Mouse (Mus musculus) spleen, postnatal 4 days (tissue): ENCODE results near the gene Atp8b3.

Experiments
- DNase-seq, 2 experiments: peaks; one replicate each; pipeline ENCODE4 v3.0.0; 2022; ENCODE audit warnings: low spot score in 2 of 2

The Atp8b3 gene

GRCm38 (mm10) chr10:80538710-80539394 is at the start of gene Atp8b3:
Gene Atp8b3, minus strand, starts transcription at chr10:80539124.
- peak; percentile 99 to 100 for DNase-seq

DNA sequence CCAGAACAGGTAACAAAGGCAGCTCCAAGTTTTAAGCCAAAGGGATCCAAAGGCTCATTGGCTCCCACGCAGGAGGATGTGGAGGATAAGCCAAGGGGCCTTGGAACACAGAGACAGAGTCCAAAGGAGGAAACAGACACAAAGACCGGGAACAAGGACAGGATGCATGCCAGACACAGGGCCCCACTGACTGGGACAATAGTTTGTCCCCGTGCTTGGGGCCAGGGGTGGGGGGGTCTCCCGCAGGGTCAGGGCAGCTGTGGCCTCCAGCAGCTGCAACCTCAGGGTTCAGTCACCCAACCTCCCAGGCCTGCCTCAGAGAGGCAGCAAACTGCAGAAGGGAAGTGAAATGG is 48.4 kb upstream of the Atp8b3 start:
- no peak for DNase-seq

- DNase-seq = peak in 1 of 2 experiments; percentile 65
Observed at GRCm38 (mm10) chr10:80586407-80587304, 47.7 kb upstream of the Atp8b3 start.

- DNase-seq = peak in 1 of 2 experiments; percentile 61
Observed at GRCm38 (mm10) chr10:80585581-80585980, 46.7 kb upstream of the Atp8b3 start.

GRCm38 (mm10) chr10:80584642-80585552 is 46.0 kb upstream of the Atp8b3 start:
- peak in 1 of 2 experiments; percentile 65 for DNase-seq

GRCm38 (mm10) chr10:80584045-80584488 is 45.1 kb upstream of the Atp8b3 start:
- peak; percentile 52 to 71 for DNase-seq

DNA sequence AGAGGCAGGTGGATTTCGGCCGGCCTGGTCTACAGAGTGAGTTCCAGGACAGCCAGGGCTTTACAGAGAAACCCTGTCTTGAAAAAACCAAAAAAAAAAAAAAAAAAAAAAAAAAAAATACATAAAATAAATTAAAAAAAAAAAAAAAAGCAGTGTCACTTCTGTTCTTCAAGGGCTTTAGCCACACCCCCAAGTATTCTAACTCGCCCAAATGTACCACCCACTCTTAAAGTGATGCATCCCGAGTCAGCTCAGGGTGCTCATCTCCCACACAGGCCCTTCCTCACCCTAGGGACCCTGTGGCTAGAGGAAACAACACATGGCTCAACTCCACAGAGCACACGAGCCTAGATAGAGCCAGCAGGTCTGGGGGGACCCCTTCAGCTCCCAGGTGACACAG is 44.1 kb upstream of the Atp8b3 start:
- no peak for DNase-seq

DNA sequence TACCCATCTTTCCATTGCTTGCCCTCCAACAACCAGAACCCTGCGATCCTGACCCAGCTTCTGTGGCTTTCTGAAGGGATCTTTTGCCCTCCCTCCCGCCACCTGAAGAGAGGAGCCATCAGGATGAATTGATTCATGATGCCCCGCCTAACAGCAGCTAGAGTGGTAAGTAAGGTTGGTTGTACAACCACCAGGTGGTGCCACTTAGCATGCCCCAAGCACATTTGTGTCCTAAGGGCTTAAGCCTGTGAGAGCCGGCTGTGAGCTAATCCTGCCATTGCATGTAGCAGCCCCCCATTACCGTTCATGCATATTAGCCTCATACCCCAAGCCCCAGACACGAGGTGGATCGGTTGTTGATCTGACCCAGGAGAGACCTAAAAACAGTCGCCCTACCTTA is 40.0 kb upstream of the Atp8b3 start:
- DNase-seq = peak; percentile 83 to 90

- DNase-seq = peak; percentile 91 to 96
Observed at GRCm38 (mm10) chr10:80578131-80578750, 39.3 kb upstream of the Atp8b3 start.

- peak; percentile 100 for DNase-seq
Observed at GRCm38 (mm10) chr10:80577195-80578130, 38.5 kb upstream of the Atp8b3 start, which contains the start of gene Klf16. Gene Klf16, minus strand, starts transcription at chr10:80577321.

DNA sequence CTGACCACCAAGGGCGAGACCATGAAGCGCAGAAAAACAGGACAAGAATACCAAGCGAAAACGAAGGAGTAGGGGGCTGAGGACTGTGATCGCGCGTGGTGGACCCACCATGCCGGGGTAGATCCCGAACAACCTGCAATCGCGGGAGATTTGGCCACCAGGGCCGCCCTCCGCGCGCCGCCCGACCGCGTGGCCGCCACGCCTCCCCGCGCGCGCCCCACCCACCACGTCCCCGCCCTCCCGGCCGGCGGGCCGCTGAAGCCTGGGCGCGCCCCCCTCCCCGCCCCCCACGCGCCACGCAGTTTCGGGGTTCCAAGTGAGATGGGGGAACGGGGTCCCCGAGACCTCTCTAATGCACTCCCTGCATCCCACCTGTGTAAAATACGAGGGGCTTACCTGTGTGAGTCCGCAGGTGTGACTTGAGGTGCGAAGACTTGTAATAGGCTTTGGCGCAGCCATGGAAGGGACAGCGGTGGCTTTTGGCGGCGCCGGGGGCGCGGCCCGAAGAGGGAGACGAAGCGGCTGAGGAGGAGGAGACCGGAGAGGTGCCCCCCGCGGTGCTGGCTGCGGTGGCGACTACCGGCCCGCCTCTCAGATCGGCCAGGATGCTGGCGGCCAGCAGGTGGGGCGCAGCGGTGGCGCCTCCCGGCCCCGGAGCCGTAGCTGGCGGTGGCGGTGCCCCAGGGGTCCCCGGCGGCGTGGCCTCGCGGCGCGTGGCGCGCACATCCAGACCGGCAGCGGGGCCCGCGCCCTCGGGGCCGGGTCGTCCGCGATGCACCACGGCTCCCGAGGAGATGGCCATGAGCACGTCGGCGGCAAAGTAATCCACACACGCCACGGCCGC is 37.6 kb upstream of the Atp8b3 start:
- DNase-seq = peak; percentile 79 to 90

DNA sequence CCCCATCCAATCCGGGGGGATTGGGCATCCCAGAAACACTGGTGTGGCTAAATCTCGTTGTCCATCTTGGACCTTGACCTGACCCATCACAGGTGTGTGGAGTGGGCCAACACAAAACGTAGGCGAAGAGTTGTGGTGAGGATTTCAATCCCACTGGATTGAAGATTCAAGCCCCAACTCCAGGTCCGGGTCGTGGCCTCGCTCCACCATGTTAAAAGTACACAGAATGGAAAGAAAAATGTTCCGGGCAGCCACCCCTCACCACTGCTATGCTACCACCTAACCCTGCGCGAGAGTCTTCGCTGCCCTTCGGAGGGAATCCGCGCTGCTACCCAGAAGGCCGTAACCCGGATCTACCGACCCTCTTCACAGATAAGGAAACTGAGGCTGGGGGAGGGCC is 37.0 kb upstream of the Atp8b3 start:
- peak in 1 of 2 experiments; percentile 70 for DNase-seq

GRCm38 (mm10) chr10:80574896-80575295 is 36.0 kb upstream of the Atp8b3 start:
- no peak for DNase-seq

DNA sequence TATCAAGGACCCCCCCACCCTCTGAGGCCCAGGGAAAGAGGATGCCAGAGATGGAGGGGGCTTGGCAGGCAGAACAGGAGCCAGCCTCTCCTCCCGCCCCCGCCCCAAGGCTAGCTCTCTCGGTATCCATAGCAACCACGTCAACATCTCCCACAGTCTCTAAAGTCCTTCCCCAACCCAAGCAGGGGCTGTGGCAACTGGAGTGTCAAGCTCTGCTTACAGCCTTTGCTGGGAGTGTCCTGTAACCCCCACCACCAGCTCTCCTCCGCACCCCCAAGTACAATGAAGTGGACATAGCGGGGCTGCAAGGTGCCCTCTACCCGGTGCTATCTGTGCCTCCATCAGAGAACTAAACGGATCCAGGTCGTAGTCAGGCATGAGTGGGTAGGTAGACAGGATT is 35.0 kb upstream of the Atp8b3 start:
- DNase-seq = no peak

GRCm38 (mm10) chr10:80572477-80572876 is 33.6 kb upstream of the Atp8b3 start:
- DNase-seq = peak; percentile 78 to 81

- DNase-seq = peak; percentile 69 to 78
Observed at GRCm38 (mm10) chr10:80570871-80571836, 32.2 kb upstream of the Atp8b3 start.

DNA sequence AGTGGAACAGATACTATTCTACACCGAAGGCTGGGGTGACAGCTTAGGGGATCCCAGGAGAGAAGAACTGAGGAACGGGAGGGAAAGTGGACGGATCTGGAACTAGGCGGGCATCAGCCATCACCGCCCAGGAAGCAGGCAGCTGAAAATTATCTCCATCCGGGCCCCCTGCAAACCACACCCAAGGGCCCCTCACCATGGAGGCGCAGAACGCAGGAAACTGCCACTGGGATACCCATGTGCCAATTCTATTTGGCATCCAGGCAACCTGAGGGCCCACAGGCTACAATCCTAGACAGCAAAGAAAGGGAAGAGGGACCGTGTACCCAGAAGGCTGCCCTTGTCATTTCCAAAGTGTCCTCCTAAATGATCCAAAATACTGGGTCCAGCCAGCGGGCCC is 31.5 kb upstream of the Atp8b3 start:
- peak; percentile 39 to 72 for DNase-seq

GRCm38 (mm10) chr10:80569664-80570066 is 30.7 kb upstream of the Atp8b3 start:
- peak; percentile 92 to 93 for DNase-seq
